Mouse (Mus musculus) myocyte (in vitro differentiated cells): ENCODE data around the gene Ltv1. TPM values are rescaled to one million over a fixed set of nuclear protein-coding genes. Genes with fewer than 3 reads are reported as not detected.

Experiments
- H3K27me3 ChIP-seq: one replicate; pipeline ENCODE4 v1.6.1; 2011; ENCODE audit not compliant: control insufficient read depth, insufficient read depth, insufficient read length
- H3K36me3 ChIP-seq: one replicate; pipeline ENCODE4 v1.6.1; 2011; ENCODE audit not compliant: control insufficient read depth, insufficient read depth
- H3K4me2 ChIP-seq: one replicate; pipeline ENCODE4 v1.6.1; 2011; ENCODE audit warnings: low read depth, control low read depth
- H3K4me3 ChIP-seq: one replicate; pipeline ENCODE4 v1.5.1; 2011; ENCODE audit warnings: mild to moderate bottlenecking, control low read depth, moderate library complexity
- H3K79me2 ChIP-seq: one replicate; pipeline ENCODE4 v1.6.1; 2011; ENCODE audit not compliant: control insufficient read depth, insufficient read depth
- H3ac ChIP-seq: one replicate; pipeline ENCODE4 v1.6.1; 2011; ENCODE audit not compliant: control insufficient read depth, insufficient read length
- CEBPB ChIP-seq: IDR thresholded peaks from 2 replicates; pipeline ENCODE4 v1.6.1; 2011; ENCODE audit warnings: mild to moderate bottlenecking, moderate library complexity; ENCODE audit not compliant: poor library complexity, insufficient read depth, severe bottlenecking
- E2F4 ChIP-seq: IDR thresholded peaks from one replicate; pipeline ENCODE4 v1.6.1; 2011; ENCODE audit warnings: mild to moderate bottlenecking, control low read depth, moderate library complexity; ENCODE audit not compliant: insufficient read depth
- MAX ChIP-seq: IDR thresholded peaks from one replicate; pipeline ENCODE4 v1.6.1; 2011; ENCODE audit warnings: low read depth, mild to moderate bottlenecking, control low read depth
- MYOD1 ChIP-seq, 3 experiments: IDR thresholded peaks; one replicate each; pipeline ENCODE4 v1.6.1; 2011; ENCODE audit warnings: control low read depth in 2 of 3, low read depth in 2 of 3, mild to moderate bottlenecking in 2 of 3, moderate library complexity in 1 of 3; ENCODE audit not compliant: insufficient read length in 2 of 3, control insufficient read depth in 1 of 3
- MYOG ChIP-seq, 3 experiments: IDR thresholded peaks; one replicate each; pipeline ENCODE4 v1.6.1; 2011; ENCODE audit warnings: control low read depth in 2 of 3, low read depth in 2 of 3, mild to moderate bottlenecking in 2 of 3; ENCODE audit not compliant: insufficient read length in 2 of 3, control insufficient read depth in 1 of 3, insufficient read depth in 1 of 3
- POLR2A ChIP-seq: IDR thresholded peaks from one replicate; pipeline ENCODE4 v1.6.1; 2011; ENCODE audit warnings: low read depth, mild to moderate bottlenecking, control low read depth, moderate library complexity; ENCODE audit not compliant: insufficient read length
- POLR2AphosphoS2 ChIP-seq: IDR thresholded peaks from one replicate; pipeline ENCODE4 v1.6.1; 2011; ENCODE audit warnings: low read depth, control low read depth; ENCODE audit not compliant: insufficient read length
- REST ChIP-seq: IDR thresholded peaks from one replicate; pipeline ENCODE4 v1.6.1; 2011; ENCODE audit warnings: mild to moderate bottlenecking, control low read depth, moderate library complexity; ENCODE audit not compliant: insufficient read depth, insufficient read length
- SRF ChIP-seq: IDR thresholded peaks from one replicate; pipeline ENCODE4 v1.6.1; 2011; ENCODE audit warnings: low read depth; ENCODE audit not compliant: control insufficient read depth, insufficient read length
- TCF12 ChIP-seq: IDR thresholded peaks from one replicate; pipeline ENCODE4 v1.6.1; 2011; ENCODE audit warnings: mild to moderate bottlenecking, control low read depth; ENCODE audit not compliant: poor library complexity, insufficient read depth, severe bottlenecking
- TCF3 ChIP-seq: IDR thresholded peaks from one replicate; pipeline ENCODE4 v1.6.1; 2011; ENCODE audit warnings: low read depth, control low read depth; ENCODE audit not compliant: insufficient read length
- USF1 ChIP-seq: IDR thresholded peaks from one replicate; pipeline ENCODE4 v1.6.1; 2011; ENCODE audit warnings: low read depth, mild to moderate bottlenecking, control low read depth, moderate library complexity
- polyA plus RNA-seq: library from polyadenylated mRNA; unstranded; fragments of >200 nt; fragmentation: generic; extraction: Trizol; gene quantifications from one replicate; pipeline ENCODE4 v1.2.1, GENCODE M21; 2012; ENCODE audit warnings: missing spikeins

Gene Ltv1
- polyA plus RNA-seq, 1 experiment, result 22.0 TPM

- TF ChIP-seq MAX, result no peak
- H3K36me3 ChIP-seq, result peaks cover 43% of the 10 kb centered on the region
- H3K4me3 ChIP-seq, result no peak overlapping the region
- no peaks in the 10 kb centered on the region for H3K27me3 ChIP-seq
- no peak overlapping the region for H3K4me2 ChIP-seq
- H3K79me2 ChIP-seq, result peaks cover 5% of the 10 kb centered on the region
- H3ac ChIP-seq, result no peak overlapping the region
These were observed 6.2 kb downstream of the Ltv1 start for GRCm38 (mm10) chr10:13186754-13187153.

- H3K4me2 ChIP-seq, result no peak overlapping the region
- peaks cover 5% of the 10 kb centered on the region for H3K79me2 ChIP-seq
- H3K27me3 ChIP-seq, result no peaks in the 10 kb centered on the region
- TF ChIP-seq SRF (no peak), POLR2A (no peak), E2F4 (no peak), USF1 (no peak), MYOG (IDR thresholded peaks at IDR 0.05; ENCODE audit: control insufficient read depth in 1 of 3, insufficient read depth in 1 of 3, insufficient read length in 2 of 3, low read depth in 2 of 3) (no peak), TCF3 (no peak), CEBPB (no peak), POLR2AphosphoS2 (no peak), TCF12 (no peak), REST (no peak), MYOD1 (IDR thresholded peaks at IDR 0.05; ENCODE audit: control insufficient read depth in 1 of 3, insufficient read length in 2 of 3, low read depth in 2 of 3) (no peak), MAX (no peak)
- H3K4me3 ChIP-seq, result no peak overlapping the region
- H3K36me3 ChIP-seq, result peaks cover 53% of the 10 kb centered on the region
- H3ac ChIP-seq, result no peak overlapping the region
These were observed 8.7 kb downstream of the Ltv1 start for GRCm38 (mm10) chr10:13184170-13184766.

- peaks cover 60% of the 10 kb centered on the region for H3K36me3 ChIP-seq
- H3K4me2 ChIP-seq, result no peak overlapping the region
- no peak overlapping the region for H3ac ChIP-seq
- no peak overlapping the region for H3K4me3 ChIP-seq
- TF ChIP-seq E2F4 (no peak), REST (no peak), POLR2A (no peak), MAX (no peak), MYOG (IDR thresholded peaks at IDR 0.05; ENCODE audit: control insufficient read depth in 1 of 3, insufficient read depth in 1 of 3, insufficient read length in 2 of 3, low read depth in 2 of 3) (no peak), POLR2AphosphoS2 (no peak), TCF12 (no peak), USF1 (no peak), MYOD1 (IDR thresholded peaks at IDR 0.05; ENCODE audit: control insufficient read depth in 1 of 3, insufficient read length in 2 of 3, low read depth in 2 of 3) (no peak), CEBPB (no peak), TCF3 (no peak), SRF (no peak)
- H3K79me2 ChIP-seq, result no peaks in the 10 kb centered on the region
- no peaks in the 10 kb centered on the region for H3K27me3 ChIP-seq
These were observed 12.8 kb downstream of the Ltv1 start for GRCm38 (mm10) chr10:13180211-13180610.

- H3K4me2 ChIP-seq, result no peak within 1 kb of the TSS
- H3K36me3 ChIP-seq, result peaks cover 49% of the 10 kb centered on the region
- no peak within 1 kb of the TSS for H3ac ChIP-seq
- H3K79me2 ChIP-seq, result no peaks in the 10 kb centered on the region
- H3K4me3 ChIP-seq, result no peak within 1 kb of the TSS
- H3K27me3 ChIP-seq, result no peaks in the 10 kb centered on the region
- TF ChIP-seq TCF3 (no peak), SRF (no peak), MYOD1 (IDR thresholded peaks at IDR 0.05; ENCODE audit: control insufficient read depth in 1 of 3, insufficient read length in 2 of 3, low read depth in 2 of 3) (no peak), REST (no peak), TCF12 (no peak), POLR2A (no peak), USF1 (no peak), MYOG (IDR thresholded peaks at IDR 0.05; ENCODE audit: control insufficient read depth in 1 of 3, insufficient read depth in 1 of 3, insufficient read length in 2 of 3, low read depth in 2 of 3) (no peak), CEBPB (no peak), E2F4 (no peak)
These were observed 14.9 kb downstream of the Ltv1 start, which contains the start of gene Zc2hc1b for GRCm38 (mm10) chr10:13177973-13178624. TSS of gene Zc2hc1b (minus strand) at chr10:13178023.

GRCm38 (mm10) chr10:13175866-13176265, 17.1 kb downstream of the Ltv1 start:
- no peak for TF ChIP-seq SRF
- TF ChIP-seq MAX, result no peak
- TF ChIP-seq TCF3, result no peak
- TF ChIP-seq POLR2A, result no peak
- TF ChIP-seq MYOD1 (IDR thresholded peaks at IDR 0.05; ENCODE audit: control insufficient read depth in 1 of 3, insufficient read length in 2 of 3, low read depth in 2 of 3), result no peak
- TF ChIP-seq REST, result no peak
- TF ChIP-seq TCF12, result no peak
- no peak for TF ChIP-seq MYOG (IDR thresholded peaks at IDR 0.05; ENCODE audit: control insufficient read depth in 1 of 3, insufficient read depth in 1 of 3, insufficient read length in 2 of 3, low read depth in 2 of 3)
- no peak for TF ChIP-seq CEBPB
- no peak for TF ChIP-seq POLR2AphosphoS2
- no peak for TF ChIP-seq USF1
- no peak for TF ChIP-seq E2F4
- H3ac ChIP-seq, result no peak overlapping the region
- H3K4me2 ChIP-seq, result no peak overlapping the region
- no peaks in the 10 kb centered on the region for H3K27me3 ChIP-seq
- peaks cover 32% of the 10 kb centered on the region for H3K36me3 ChIP-seq
- no peaks in the 10 kb centered on the region for H3K79me2 ChIP-seq
- H3K4me3 ChIP-seq, result no peak overlapping the region
